Mouse (Mus musculus) gastrocnemius, adult 18-20 months (tissue): Measurements from ENCODE around the gene Kcnma1. TPM values are rescaled to one million over a fixed set of nuclear protein-coding genes. Genes with fewer than 3 reads are reported as not detected.

Source experiments
- DNase-seq: peaks from one replicate; pipeline ENCODE4 v3.0.0; 2021; ENCODE audit warnings: low spot score
- total RNA-seq, 2 experiments: library from RNA; stranded (reverse); gene quantifications; 2 replicates each; pipeline ENCODE4 v1.2.3; 2021

Kcnma1 gene
- total RNA-seq, 2 experiments from 2014 or later, result 44.2 to 58.9 TPM

DNA sequence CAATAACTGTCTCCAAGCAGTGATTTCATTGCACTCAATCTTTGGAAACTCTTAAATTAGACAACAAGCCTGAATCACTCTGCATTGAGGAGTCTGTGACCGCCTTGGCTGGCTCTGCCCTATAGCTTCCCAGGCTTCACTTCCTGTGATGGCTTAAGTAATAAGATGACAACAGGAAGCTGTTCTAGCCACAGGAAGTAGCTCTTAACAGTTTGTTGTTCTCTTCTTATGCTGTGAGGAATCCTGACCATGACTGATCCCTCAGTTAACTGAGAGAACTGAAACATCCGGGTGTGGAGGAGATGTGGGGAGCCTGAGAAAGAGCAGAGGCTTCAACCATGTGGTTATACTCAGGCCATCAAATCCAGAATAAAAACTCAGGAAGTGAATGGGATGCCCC lies 549.2 kb downstream of the Kcnma1 start:
- DNase-seq, result no peak

DNA sequence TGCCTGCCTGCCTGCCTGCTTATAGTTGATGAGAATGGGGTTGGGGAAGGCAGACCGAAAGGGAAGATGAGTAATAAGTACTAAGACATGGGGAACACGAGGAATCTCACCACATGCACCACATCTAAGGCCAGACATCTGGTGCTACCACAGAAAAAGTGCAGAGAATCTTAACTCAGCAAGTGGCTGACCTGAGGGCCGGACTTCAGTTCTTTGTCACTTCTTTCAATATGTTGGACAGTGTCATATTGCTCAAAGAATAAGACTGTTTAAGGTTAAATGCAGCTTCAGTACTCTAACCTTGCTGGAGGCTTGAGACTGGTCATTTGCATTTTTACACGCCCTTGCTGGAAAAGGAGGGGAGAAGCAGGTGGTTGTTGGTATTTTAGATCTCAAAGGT lies 555.7 kb downstream of the Kcnma1 start:
- no peak for DNase-seq

DNA sequence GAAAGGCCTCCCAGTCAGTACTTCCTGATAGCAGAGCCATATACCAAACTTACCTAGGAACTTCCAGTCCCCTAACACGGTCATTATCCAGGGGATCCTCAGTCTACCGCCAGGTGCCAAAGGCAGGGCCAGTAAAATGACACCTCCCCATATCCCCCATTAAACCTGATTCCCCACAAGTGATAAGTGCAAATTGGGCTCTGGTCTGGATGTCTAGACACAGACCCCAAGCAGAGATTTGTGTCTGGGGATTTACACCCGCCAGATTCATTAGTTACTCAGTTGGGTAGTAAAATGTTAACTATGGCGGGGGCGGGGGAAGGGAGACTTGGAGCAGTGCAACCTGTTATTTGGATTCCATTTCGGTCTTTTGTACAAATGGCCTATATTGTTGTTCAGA lies 562.6 kb downstream of the Kcnma1 start:
- DNase-seq, result no peak

DNA sequence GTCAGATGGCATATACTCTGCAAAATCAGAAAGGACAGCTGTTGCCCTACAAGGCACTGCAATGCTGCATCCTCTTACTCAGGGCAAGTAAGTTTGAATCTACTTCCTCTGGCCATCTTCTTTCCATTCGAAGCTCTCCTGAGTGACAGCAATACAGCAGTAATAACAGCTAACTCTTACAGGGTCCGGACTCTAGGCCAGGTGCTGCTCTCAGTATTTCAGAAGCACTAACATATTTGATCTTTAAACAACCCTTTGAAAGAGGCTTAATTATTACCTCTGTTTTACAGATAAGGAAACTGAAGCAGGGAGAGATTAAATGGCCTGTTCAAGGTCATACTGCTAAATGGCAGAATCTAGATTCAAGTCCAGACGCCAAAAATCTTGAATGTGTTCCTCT lies 576.8 kb downstream of the Kcnma1 start:
- no peak for DNase-seq

DNA sequence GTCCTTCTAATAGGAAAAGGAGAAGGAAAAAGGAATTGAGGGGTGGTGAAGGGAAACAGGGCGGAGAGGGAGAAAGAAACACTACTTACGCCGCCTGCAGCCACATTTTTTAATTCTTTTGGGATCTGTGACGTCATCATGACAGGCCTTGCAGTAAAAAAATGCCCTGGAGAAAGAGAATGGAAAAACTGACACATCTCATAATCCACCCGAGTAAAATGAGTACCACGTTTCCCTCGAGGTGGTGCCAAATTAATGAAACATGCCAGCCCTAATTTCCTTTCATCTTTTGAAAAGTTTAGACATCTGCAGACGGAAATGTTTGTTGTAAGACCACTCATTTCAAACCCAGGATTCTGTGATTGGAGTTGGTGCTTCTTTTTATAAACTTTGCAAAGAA lies 578.4 kb downstream of the Kcnma1 start:
- DNase-seq, result peak; percentile 46

DNA sequence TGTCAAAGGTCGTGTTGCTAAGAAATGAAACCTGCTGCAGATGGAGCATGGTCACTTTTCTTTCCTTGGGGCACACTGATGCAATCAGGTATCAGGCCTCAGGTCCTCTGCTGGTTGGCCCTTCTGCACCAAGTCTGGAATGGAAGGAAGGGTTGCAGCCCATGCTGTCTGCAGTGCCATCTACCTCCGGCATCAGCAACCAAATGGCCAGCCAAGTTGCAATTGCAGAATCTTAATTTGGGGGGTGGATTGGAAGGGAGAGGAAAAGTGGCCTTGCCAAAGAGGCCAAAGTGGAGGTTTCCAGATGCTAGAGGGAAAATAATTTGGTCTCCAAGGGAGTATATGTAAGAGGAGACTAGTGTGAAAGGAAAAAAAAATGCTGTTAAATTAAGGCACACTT lies 584.3 kb downstream of the Kcnma1 start:
- peak; percentile 17 for DNase-seq

DNA sequence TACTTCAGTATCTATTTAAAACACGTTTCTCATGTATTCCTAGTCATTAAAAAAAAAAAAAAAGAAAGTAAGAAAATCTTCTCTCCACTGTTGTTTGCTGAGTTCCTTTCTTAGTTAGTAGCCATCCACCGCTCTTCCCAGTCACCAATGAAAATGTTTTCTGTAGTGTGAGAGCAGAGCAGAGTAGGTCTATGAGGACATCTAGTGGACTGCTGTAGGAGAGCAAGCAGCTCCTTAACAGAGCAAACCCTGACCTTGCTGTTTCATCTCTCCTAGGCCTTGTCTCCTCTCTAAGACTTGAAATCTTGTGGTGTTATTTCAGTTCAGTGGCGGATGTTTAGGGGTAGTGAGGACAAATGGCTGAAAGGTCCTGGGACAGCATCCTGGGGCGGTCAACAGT lies 585.2 kb downstream of the Kcnma1 start:
- peak; percentile 22 for DNase-seq

DNA sequence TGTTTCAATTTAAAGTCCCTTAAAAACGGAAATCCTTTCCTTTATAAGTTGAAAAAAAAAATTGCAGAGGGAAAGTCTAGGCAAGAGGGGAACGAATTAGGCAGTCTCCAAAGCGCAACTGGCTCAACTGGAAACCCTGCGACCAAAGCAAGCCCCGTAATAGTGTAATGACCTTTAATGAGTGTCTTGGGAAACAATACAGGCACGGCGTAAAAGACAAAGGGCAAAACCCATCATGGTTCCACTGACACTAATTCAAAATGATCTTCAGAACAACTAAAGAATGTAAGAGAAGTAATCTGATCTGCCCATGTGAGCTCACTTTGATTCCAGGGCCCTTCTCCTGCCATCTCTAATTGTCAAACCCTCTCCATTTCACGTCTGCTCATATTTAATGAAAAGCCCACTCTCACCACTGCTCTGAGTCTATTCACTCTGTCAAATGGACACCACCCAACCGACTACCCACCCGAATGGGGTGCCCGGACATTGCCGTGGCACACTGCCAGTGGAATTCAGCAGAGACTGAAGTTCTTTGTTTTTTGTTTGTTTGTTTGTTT lies 591.7 kb downstream of the Kcnma1 start:
- no peak for DNase-seq

DNA sequence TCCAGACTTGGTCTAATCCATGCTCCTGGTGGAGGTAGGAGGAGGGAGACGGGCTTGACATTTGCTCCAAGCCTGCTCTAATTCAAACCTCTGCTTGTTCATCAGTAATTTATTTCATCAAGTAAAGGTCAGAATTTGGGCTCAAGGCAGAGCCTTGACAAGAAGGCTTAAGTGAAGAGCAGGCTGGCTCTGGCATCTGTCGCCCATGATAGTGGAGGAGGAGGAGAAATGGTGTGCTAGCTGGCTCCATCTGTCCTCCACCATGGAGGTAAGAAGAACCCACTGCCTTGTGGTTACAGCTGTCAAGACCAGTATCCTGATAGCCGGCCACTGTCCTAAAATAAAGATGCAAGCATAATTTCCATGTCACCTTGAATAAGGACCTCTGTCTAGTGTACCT lies 595.3 kb downstream of the Kcnma1 start:
- peak; percentile 15 for DNase-seq

DNA sequence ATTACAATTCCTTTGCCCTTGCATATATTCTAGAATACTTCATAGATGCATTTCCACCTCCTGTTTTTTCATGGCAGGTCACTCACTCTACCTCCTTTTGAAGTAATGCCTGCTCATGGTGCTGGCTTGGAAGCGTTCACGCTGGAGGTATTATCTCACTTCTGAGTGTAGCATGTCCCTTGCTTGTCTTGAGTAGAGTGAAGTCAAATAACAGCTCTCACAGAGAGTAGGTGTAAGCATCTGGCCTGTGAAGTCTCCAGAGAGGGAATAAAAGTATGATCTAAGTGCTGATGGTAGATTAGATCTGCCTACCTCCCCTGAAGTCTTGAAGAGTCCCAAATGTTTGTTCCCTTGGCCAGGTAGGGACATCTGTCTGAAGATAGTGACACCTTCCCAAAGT lies 607.2 kb downstream of the Kcnma1 start:
- DNase-seq, result no peak

DNA sequence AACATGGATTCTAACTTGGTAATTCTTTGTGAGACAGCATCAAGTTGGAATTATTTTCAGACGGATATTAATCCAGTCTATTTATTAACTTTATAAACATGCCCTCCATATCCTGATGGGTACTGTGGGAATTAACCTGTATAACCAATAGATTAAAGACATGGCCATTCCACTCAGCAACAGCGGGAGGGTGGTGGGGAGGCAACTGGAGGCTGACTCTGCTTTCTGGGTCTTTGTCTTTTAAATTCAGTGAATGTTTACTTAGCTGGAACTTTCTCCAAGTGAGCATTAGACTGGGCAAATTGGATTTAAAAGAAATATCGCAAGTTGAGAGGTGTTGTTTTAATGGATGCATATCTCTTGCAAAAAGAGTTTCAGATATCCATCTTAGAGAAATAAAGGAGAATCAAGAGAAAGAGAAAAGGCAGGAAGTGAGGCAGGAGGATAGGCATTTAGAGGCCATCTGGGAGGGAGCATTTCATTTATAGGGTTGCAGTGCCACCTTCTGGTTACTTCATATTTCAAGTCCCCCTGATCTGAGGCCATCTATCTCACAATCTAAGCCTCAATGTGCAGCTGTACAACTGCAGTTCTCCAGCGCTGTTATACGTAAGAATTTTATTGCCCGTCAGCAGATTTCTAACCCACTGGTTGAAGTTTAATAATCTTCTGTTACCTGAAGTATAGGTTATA lies 613.4 kb downstream of the Kcnma1 start:
- DNase-seq, result peak; percentile 68

DNA sequence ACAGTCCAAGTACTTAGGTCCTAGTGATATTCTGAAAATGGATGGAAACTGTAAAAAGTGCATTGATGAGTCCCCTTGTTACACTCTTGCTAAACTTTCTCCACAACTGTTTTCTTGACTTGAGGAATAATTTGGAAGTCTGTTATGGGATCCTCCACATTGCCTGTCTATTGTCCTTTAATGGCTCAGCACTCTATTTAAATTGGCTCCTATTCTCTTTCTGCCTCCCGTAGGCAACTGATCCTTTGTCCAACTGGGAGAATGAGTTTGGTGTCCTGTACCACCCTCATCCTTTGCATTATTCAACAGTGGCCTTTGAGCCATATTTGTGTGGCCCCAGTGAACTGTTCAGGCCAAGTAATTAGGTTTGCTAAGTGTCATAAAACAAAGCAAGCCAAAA lies 616.6 kb downstream of the Kcnma1 start:
- DNase-seq, result no peak

DNA sequence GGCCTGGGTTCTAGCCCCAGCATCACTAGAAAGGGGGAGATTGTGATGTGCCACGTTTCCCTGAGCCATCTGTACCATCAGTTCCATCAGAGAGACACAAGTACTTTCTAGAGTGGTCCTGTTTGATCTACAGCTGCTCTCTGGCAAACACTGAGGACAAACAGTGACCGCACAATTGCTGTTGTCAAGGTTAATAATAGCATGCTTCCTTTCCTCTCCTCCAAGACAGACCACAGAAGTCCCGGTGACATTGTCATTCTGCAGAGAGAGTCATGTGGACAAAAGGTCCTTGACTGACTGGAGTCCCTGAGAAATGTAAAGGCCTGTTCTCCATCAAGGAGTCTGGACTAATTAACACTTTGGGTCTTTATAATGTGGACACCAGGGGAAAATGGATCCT lies 622.7 kb downstream of the Kcnma1 start:
- no peak for DNase-seq

DNA sequence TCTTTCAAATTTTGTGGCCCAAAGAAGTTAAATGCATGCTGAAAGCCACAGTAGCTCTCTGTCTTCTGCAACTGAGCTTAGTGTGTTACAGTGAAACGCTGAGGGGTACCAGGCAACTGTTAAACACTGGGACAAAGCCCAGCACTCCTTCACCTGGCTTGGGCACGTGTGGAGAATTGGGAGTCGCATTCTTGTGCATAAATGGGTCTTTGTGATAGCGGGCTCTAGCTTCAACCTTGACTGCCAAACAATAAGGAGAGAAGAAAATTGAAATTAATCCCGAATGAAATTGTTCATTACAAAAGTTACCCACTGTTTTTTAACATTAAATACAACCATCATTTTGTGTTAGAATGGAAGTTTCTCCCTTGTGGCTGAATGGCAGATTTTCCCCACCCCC lies 623.5 kb downstream of the Kcnma1 start:
- no peak for DNase-seq

DNA sequence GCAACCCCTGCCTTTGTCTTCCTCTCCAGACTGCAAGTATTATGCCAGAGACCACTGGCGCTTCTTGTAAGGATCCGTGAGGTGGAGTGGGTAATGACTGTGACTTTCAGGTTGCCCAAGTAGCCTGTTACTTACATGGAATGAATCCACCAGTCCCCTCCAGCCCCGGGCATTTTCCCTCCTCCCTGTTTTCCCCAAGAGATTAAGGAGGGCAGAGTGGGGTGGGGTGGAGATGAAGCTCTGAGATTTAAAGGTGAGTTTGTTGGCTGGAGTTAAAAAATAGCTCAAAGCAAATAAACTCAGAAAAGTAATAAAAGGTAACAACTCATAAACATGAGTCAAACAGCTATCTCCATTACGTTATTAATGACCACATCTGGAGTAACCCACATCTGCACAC lies 624.1 kb downstream of the Kcnma1 start:
- no peak for DNase-seq

DNA sequence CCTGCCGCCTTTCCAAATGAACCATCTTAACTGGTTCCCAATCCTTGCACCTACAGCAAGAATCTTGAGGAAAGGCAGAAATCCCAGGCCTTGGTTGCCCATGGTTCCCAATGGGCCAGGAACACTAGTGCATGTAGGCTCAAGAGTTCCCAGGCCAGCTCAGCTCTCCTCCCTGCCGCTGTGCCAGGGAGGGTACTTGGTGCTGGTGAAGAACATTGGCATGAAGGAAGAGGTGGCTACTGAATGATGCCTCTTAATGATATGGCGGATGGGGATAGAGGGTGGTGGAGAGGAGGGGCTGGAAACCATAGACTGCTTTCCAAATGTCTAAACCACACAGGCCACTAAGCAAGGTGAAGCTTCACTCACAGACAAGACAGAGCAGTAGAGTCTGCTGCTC lies 627.5 kb downstream of the Kcnma1 start:
- DNase-seq, result no peak

DNA sequence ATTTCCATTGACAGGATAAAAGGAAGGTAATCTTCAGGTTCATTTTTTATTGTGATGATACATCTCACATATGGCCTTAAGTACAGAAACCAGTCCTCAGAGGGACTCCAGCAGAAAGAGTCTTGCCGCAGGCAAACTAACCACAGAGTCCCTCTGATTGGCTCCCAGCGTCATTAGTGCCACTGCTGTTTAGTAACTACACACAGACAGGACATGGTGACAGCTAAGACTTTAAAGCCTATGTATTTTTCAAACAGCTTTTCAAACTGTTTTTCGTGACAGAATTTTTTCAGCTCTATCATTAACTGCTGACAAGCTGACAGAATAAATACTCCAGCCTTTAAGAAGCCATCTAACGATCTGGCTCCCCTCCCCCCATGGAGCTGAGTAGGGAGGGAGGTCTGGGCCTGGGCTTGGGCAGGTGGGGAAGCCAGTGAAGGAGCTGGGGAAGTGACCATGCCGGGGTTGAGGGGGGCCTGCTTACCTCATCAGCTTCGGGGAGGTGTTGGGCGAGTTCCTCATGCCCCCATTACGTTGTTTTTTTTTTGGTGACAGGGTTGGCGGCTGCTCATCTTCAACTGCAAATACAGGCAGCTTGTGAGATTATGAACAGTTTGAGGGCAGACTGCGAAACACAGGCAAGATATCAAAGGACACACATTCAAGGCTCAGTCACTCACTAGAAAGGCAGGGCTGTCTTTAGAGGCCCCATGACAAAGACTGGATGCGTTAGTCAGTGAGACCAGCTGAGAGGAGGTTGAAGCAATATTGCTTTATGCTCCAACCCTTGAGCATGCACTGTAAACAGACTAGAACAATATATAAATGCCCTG lies 628.3 kb downstream of the Kcnma1 start:
- no peak for DNase-seq

DNA sequence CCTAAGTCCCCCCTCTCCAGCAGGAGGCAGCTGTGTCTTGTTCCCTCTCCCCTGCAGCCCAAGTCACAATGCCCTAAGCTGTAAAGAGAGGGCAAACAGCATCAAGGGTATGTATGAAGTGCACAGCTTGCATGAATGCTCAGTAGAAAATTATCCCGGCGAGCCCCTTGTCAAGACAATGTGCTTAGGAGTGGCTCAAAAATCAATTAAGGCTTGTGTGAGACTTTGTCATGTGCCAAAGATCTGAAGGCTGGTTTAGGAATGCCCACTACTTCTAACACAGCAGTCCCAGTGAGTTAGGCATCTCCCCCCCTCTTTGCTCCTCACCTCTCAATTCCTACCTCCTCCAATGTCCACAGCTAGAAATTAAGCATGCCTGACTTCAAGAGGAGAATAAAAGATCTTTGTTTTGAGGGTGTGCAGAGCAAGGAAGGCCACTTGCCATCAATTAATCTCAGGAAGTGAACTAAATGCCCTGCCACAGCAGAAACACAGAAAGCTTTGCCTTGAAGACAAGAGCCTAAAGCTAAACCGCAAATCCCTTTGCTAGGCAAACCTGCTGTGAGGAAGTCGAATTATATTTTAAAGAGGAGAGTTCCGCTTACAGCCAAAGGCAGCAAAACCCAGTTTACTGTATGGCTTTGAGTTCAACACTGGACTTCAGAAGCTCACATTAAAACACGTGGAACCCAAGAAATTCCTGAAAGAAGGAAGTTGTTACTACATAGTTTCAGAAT lies 635.8 kb downstream of the Kcnma1 start:
- DNase-seq, result no peak

DNA sequence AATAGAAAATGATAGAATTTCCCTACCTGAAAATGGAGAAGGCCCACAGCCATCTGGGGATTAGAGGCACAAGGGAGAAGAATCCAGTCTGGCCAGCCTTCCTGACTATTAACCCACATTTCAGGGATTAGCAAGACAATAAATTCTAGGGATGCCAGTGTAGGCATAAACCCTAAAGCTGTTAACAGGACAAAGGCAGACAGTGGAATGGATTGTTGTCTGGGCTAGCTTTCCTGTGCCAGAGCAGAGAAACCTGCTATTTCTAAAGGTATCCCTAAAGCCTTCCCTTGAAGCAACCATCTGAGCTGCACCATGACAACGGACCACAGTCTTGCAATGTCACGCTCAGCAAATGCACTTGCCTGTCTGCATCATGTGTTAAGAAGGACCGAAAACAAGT lies 642.3 kb downstream of the Kcnma1 start:
- no peak for DNase-seq

DNA sequence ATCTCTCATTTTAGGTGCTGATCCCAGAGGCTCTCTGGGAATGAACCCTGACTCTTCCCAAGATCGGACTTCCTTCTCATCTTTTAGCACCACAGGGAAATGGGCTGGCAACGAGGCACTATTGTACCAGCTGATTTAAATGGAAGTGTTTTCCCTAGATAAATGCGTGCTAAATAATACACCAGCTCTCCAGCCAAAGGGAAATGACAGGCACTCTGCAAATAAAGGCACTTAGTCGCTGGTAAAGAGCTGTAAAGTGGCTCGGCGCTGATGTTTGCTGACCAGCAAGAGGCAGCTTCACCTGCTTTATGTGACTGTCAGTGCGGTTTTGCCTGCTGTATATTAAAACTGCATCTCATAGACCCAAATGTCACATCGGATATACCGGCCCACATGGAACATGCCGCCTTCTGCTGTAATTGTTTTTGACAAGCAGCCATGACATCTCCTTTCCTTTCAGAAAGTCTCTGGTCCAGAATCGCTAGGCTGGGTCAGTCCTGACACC lies 653.7 kb downstream of the Kcnma1 start:
- DNase-seq, result no peak

DNA sequence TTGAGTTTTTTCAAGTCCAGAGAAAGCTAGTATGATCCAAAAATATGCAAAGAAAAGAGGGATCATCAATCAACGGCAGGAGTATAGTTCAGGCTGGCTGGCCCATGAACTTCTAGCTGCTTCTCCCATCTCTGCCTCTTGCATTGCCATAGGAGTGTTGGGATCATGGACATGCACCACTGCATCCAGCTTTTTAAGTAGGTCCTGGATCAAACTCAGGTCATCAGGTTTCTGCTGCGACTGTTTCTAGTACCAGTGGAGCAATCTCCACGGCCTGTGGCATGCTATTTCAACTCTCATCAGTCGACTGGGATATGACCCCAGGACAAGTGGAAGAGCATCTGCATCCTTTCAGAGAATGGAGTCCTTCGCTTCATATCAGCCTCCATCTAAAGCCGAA lies 655.5 kb downstream of the Kcnma1 start:
- DNase-seq, result no peak
